Mouse (Mus musculus) midbrain, embryonic 15.5 days (tissue): ENCODE results near the gene Tmco5. TPM values are rescaled to one million over a fixed set of nuclear protein-coding genes. Genes with fewer than 3 reads are reported as not detected.
A peak's percentile ranks its signal among the peaks of the same experiment; 100 is the strongest.

Experiments
- ATAC-seq: fragments of 200-750 bp; cut with Nextera tagmentation; replicated peaks from 2 replicates; pipeline ENCODE4 v1.8.0; 2017; ENCODE audit warnings: moderate TSS enrichment
- H3K27ac ChIP-seq: fragments of 300-500 bp; sonication (generic); 2 replicates; pipeline ENCODE4 v1.5.1; 2015; ENCODE audit warnings: mild to moderate bottlenecking, inconsistent platforms
- H3K27me3 ChIP-seq: fragments of 300-500 bp; sonication (generic); replicated peaks from 2 replicates; pipeline ENCODE4 v1.6.1; 2015; ENCODE audit warnings: inconsistent platforms
- H3K36me3 ChIP-seq: fragments of 300-500 bp; sonication (generic); replicated peaks from 2 replicates; pipeline ENCODE4 v1.6.1; 2015; ENCODE audit warnings: inconsistent platforms
- H3K4me1 ChIP-seq: fragments of 300-500 bp; sonication (generic); 2 replicates; pipeline ENCODE4 v1.6.1; 2015; ENCODE audit warnings: inconsistent platforms
- H3K4me2 ChIP-seq: fragments of 300-500 bp; sonication (generic); 2 replicates; pipeline ENCODE4 v1.6.1; 2015; ENCODE audit warnings: inconsistent platforms, mild to moderate bottlenecking, moderate library complexity
- H3K4me3 ChIP-seq: fragments of 300-500 bp; sonication (generic); 2 replicates; pipeline ENCODE4 v1.5.1; 2015; ENCODE audit warnings: mild to moderate bottlenecking, inconsistent platforms
- H3K9ac ChIP-seq: fragments of 300-500 bp; sonication (generic); 2 replicates; pipeline ENCODE4 v1.6.1; 2015; ENCODE audit warnings: mild to moderate bottlenecking, inconsistent platforms
- H3K9me3 ChIP-seq: fragments of 300-500 bp; sonication (generic); 2 replicates; pipeline ENCODE4 v1.6.1; 2016; ENCODE audit warnings: inconsistent platforms
- WGBS: fragments of 180-500 bp; shearing (Covaris S2); methylation state at CpG from one replicate; pipeline ENCODE4 v1.1.7; 2015; ENCODE audit warnings: mixed read lengths; 5-methylcytosine and 5-hydroxymethylcytosine counted together
- polyA plus RNA-seq: library from polyadenylated mRNA; unstranded; fragments of >200 nt; fragmentation: Nextera tagmentation; extraction: Ambion mirVana; gene quantifications from 2 replicates; pipeline ENCODE4 v1.2.1, GENCODE M21; 2015

The Tmco5 gene
- not detected in 2 replicates for polyA plus RNA-seq

GRCm38 (mm10) chr2:116878391-116878790, at the start of gene Tmco5:
Gene Tmco5 (plus strand): TSS chr2:116878691.
- Histone ChIP-seq H3K27me3 (no peaks in the 10 kb centered on the region), H3K4me1 (peaks cover 6% of the 10 kb centered on the region), H3K9ac (no peak within 1 kb of the TSS), H3K4me2 (no peak within 1 kb of the TSS), H3K36me3 (no peaks in the 10 kb centered on the region), H3K27ac (no peak within 1 kb of the TSS), H3K9me3 (no peaks in the 10 kb centered on the region), H3K4me3 (no peak within 1 kb of the TSS)
- no peak for ATAC-seq
- WGBS, result 89% methylated on average over 3 of the region's 3 CpGs

GRCm38 (mm10) chr2:116831863-116832262, 46.6 kb upstream of the Tmco5 start:
- Histone ChIP-seq H3K27ac (no peak overlapping the region), H3K4me3 (no peak overlapping the region), H3K9ac (no peak overlapping the region), H3K4me1 (no peaks in the 10 kb centered on the region), H3K4me2 (no peak overlapping the region), H3K27me3 (no peaks in the 10 kb centered on the region), H3K9me3 (no peaks in the 10 kb centered on the region), H3K36me3 (no peaks in the 10 kb centered on the region)
- ATAC-seq, result no peak
- 77% methylated on average over 11 of the region's 11 CpGs for WGBS

GRCm38 (mm10) chr2:116837829-116838228, 40.7 kb upstream of the Tmco5 start:
- no peak overlapping the region for H3K27ac ChIP-seq
- H3K4me3 ChIP-seq, result no peak overlapping the region
- H3K9me3 ChIP-seq, result no peaks in the 10 kb centered on the region
- H3K27me3 ChIP-seq, result no peaks in the 10 kb centered on the region
- no peak overlapping the region for H3K4me2 ChIP-seq
- H3K9ac ChIP-seq, result no peak overlapping the region
- peaks cover 4% of the 10 kb centered on the region; the same call in 1 of the 2 replicates for H3K4me1 ChIP-seq
- no peaks in the 10 kb centered on the region for H3K36me3 ChIP-seq
- no peak for ATAC-seq
- 33% methylated on average over 3 of the region's 3 CpGs for WGBS

GRCm38 (mm10) chr2:116838538-116839197, 39.8 kb upstream of the Tmco5 start:
- H3K27ac ChIP-seq, result no peak overlapping the region
- H3K9me3 ChIP-seq, result no peaks in the 10 kb centered on the region
- H3K4me3 ChIP-seq, result no peak overlapping the region
- WGBS, result 26% methylated on average over 8 of the region's 8 CpGs
- peak; percentile 81 for ATAC-seq
- H3K4me2 ChIP-seq, result no peak overlapping the region; the same call in 1 of the 2 replicates
- H3K36me3 ChIP-seq, result no peaks in the 10 kb centered on the region
- H3K27me3 ChIP-seq, result no peaks in the 10 kb centered on the region
- peaks cover 4% of the 10 kb centered on the region; the same call in 1 of the 2 replicates for H3K4me1 ChIP-seq
- no peak overlapping the region for H3K9ac ChIP-seq

DNA sequence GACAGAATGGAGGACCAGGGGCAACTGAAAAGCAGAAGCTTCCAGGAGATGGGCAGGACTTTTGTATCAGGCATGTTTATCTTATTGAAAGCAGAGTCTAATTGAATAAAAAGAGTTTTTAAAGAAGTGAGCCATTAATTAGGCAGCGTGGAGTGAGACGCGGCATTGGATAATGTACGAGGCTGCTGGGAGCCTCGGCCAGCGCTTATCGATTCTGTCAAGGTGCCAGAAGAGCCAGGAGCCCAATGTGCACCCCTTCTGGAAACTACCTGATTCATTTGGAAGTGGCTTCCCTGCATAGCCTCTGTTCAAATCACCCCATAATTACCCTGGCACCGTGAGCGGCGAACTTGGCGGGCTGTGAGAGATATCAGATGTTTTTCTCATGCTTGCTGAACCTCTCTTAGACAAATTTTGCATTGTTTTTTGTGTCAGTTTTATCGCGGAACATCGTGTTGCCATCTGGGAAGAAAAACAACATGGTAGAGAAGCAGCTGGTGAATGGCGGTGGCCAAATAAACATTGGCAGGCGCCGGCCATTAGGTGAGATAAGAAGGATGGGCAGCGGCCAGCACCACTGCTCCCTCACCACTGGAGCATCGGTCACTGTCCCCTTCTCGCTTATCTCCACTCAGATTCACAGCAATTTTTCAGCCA, 28.4 kb upstream of the Tmco5 start:
- no peak overlapping the region for H3K4me2 ChIP-seq
- no peaks in the 10 kb centered on the region for H3K9me3 ChIP-seq
- H3K4me1 ChIP-seq, result no peaks in the 10 kb centered on the region
- H3K9ac ChIP-seq, result no peak overlapping the region
- no peak overlapping the region for H3K27ac ChIP-seq
- H3K27me3 ChIP-seq, result no peaks in the 10 kb centered on the region
- no peak for ATAC-seq
- H3K4me3 ChIP-seq, result no peak overlapping the region
- H3K36me3 ChIP-seq, result no peaks in the 10 kb centered on the region
- whole genome bisulfite sequencing, result 90% methylated on average over 20 of the region's 20 CpGs

DNA sequence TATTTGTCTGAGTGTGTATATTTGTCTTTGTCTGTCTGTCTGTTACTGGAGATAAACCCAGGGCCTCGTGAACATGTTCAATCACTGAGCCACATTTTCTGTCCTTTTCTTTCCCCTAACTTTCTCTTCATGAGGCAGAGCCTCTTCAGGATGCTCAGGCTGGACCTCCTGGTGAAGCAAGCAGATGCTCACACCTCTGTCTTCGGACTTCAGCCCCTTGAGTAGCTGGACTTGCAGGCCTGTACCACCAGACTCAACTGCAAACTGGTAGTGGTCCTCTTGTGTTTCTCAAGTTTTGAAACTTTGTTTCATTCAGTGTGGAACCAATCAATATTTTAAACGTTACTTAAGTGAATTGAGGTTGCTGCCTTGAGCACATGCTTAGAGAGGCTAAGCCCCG, 27.1 kb upstream of the Tmco5 start:
- no peak overlapping the region for H3K4me3 ChIP-seq
- 88% methylated on average over 4 of the region's 4 CpGs for WGBS
- no peaks in the 10 kb centered on the region for H3K4me1 ChIP-seq
- H3K36me3 ChIP-seq, result no peaks in the 10 kb centered on the region
- no peaks in the 10 kb centered on the region for H3K27me3 ChIP-seq
- no peak overlapping the region for H3K9ac ChIP-seq
- H3K27ac ChIP-seq, result no peak overlapping the region
- H3K4me2 ChIP-seq, result no peak overlapping the region
- no peak for ATAC-seq
- no peaks in the 10 kb centered on the region for H3K9me3 ChIP-seq

- Histone ChIP-seq H3K4me3 (no peak overlapping the region), H3K4me2 (no peak overlapping the region), H3K9me3 (no peaks in the 10 kb centered on the region), H3K9ac (no peak overlapping the region), H3K4me1 (no peaks in the 10 kb centered on the region), H3K36me3 (no peaks in the 10 kb centered on the region), H3K27me3 (no peaks in the 10 kb centered on the region), H3K27ac (no peak overlapping the region)
- 43% methylated on average over 5 of the region's 5 CpGs for WGBS
- 0 out of 2 replicates have a peak, but pooled peaks have one; percentile 39 for ATAC-seq
These were observed 26.2 kb upstream of the Tmco5 start for GRCm38 (mm10) chr2:116852249-116852648.

DNA sequence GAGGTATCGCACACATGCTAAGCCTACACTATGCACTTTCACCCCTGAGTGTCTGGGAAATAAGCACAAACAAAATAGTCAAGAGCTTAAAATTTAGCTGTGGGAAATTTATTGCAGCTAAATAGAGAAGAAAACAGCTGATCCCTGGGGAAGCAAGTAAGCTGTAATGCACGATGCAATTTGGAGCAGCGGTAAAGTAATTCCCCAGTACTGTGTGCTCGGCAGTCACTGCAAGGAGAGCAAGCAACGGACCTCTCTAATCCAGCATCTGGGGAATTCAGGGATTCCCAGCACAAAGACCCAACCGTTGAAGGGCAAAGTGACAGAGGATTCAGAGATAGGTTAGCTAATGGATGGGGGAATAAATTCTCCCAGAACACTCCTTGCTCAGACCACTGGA, 19.8 kb upstream of the Tmco5 start:
- no peak overlapping the region for H3K4me2 ChIP-seq
- no peaks in the 10 kb centered on the region for H3K9me3 ChIP-seq
- H3K4me3 ChIP-seq, result no peak overlapping the region
- no peaks in the 10 kb centered on the region for H3K27me3 ChIP-seq
- H3K4me1 ChIP-seq, result no peaks in the 10 kb centered on the region
- H3K36me3 ChIP-seq, result no peaks in the 10 kb centered on the region
- 57% methylated on average over 6 of the region's 6 CpGs for WGBS
- no peak overlapping the region for H3K9ac ChIP-seq
- ATAC-seq, result no peak
- no peak overlapping the region for H3K27ac ChIP-seq

DNA sequence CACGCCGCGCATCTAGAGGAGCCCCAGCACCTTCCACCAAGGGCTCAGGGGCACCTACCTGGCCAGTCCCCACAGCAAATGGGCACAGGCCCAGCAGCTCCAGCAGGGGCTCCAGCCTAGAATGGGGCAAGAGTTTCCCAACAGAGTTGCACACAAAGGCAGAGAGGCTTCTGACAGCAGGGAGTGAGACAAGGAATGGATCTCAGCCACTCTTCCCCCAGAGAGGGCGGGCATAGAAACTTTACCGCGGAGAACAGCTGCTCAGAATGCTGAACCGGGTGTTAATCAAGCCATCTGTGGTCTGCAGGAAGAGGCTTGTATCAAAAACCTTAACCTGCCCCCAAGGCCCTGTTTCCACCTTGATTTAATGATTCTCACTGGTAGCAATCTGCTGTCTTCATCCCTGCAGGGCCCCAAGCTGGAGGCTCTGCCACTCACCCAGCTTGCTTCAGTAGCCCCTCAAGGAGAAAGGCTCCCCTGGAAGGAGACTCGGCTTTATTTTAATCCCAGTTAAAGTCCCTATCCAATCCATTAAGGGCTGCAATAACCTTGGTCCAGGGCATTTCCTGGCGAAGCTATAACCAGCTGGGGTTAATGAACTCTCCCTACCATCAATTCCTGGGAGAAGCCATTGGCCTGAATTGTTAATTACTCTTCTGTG, 1.4 kb upstream of the Tmco5 start:
- H3K36me3 ChIP-seq, result no peaks in the 10 kb centered on the region
- H3K27me3 ChIP-seq, result no peaks in the 10 kb centered on the region
- WGBS, result 31% methylated on average over 9 of the region's 9 CpGs
- no peak overlapping the region for H3K4me2 ChIP-seq
- H3K4me3 ChIP-seq, result no peak overlapping the region
- peaks cover 6% of the 10 kb centered on the region for H3K4me1 ChIP-seq
- H3K9ac ChIP-seq, result no peak overlapping the region
- H3K9me3 ChIP-seq, result no peaks in the 10 kb centered on the region
- no peak overlapping the region for H3K27ac ChIP-seq
- peak; percentile 27; the same call in 1 of the 2 replicates for ATAC-seq

DNA sequence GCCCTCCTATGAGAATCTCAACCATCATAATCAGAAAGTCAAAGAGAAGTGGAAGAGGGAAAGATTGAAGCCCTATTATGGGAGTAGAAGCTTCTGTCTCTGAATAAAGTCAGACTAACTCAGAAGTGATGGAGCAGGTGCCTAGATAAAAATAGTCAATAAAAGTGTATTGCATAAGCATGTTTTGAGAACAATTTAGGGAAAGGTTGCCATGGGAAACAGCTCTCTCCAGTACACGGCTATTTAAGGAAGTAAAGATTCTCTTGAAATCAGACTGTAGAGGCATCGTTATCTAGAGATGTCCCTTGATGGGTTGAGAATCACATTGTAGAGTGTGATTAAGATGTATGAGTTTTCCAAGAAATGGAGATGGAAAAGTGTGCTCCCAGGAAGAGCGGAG, 1.2 kb downstream of the Tmco5 start:
- Histone ChIP-seq H3K36me3 (no peaks in the 10 kb centered on the region), H3K4me1 (peaks cover 6% of the 10 kb centered on the region), H3K9me3 (no peaks in the 10 kb centered on the region), H3K9ac (no peak overlapping the region), H3K4me2 (no peak overlapping the region), H3K4me3 (no peak overlapping the region), H3K27ac (no peak overlapping the region), H3K27me3 (no peaks in the 10 kb centered on the region)
- ATAC-seq, result no peak
- WGBS, result 84% methylated on average over 3 of the region's 3 CpGs

DNA sequence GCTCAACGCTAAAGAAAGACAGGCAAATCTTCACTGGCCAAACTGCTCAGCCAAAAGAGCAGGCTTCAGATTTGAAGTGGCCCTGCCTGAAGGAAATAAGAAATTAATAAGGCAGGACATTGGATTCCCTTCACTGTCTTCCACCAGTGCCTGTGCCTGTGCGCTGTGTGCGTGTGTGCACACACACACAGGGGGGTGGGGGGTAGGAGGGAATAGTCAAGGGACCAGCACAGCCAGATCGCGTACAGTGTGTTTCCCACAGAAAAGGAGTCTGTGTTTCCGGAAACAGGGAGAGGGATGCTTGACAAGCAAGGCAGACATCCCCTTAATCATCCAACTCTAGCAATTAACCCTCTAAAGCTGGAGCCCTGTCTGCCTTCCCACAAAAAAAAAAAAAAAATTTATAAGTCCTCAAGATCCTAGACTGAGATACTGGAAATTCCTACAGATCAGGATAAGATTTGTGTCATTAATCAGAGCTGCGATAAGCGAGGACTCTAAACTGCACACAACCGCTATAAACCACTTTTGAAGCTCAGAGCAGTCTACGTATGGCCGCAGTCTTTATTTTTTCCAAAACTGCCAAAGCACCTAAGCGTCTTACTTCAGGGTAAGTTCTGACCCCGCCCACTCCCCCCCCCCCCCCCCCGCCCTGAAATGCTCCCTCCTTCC, 15.0 kb downstream of the Tmco5 start:
- Histone ChIP-seq H3K9ac (peak overlapping the region; percentile 50; the same call in 1 of the 2 replicates), H3K27me3 (no peaks in the 10 kb centered on the region), H3K27ac (no peak overlapping the region), H3K4me1 (peaks cover 6% of the 10 kb centered on the region), H3K9me3 (no peaks in the 10 kb centered on the region), H3K36me3 (no peaks in the 10 kb centered on the region), H3K4me2 (peak overlapping the region; percentile 75), H3K4me3 (peak overlapping the region; percentile 39)
- peak; percentile 62 for ATAC-seq
- 50% methylated on average over 12 of the region's 14 CpGs for WGBS

DNA sequence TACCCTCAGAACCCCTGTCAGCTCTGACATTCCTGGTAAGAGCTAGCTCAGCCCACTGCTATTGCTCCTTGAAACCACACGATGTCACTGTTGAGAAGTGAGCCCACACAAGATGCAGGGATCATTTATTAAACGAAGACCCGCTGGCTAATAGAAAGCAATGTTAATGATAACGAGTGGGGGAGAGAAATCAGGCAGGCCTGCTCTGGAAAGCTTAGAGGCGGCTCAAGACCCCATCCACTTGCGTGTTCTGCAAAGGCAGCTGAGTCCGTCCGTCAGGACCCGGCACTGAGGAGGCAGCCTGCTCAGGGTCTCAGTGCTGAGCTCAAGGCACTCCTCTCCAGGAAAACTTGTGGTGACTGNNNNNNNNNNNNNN, 15.5 kb downstream of the Tmco5 start:
- peak overlapping the region; percentile 50 for H3K9ac ChIP-seq
- WGBS, result 2% methylated on average over 9 of the region's 9 CpGs

More for the DNA sequence above, 15.5 kb downstream of the Tmco5 start:
- Histone ChIP-seq H3K4me2 (peak overlapping the region; percentile 75), H3K27me3 (0 out of 2 replicates have a peak, but pooled peaks cover 1% of the 10 kb centered on the region), H3K4me1 (peaks cover 6% of the 10 kb centered on the region), H3K27ac (no peak overlapping the region), H3K9me3 (no peaks in the 10 kb centered on the region), H3K4me3 (peak overlapping the region; percentile 39), H3K36me3 (no peaks in the 10 kb centered on the region)
- peak; percentile 88 for ATAC-seq
